Mouse (Mus musculus): Measurements from ENCODE around the gene Zfhx3.

- TF ChIP-seq CTCF (IDR thresholded peaks at IDR 0.05; ENCODE audit: low read depth, low read length) (no peak), GATA1 (IDR thresholded peaks at IDR 0.05; ENCODE audit: borderline replicate concordance, low read length) (no peak), POLR2AphosphoS5 (IDR thresholded peaks at IDR 0.05; ENCODE audit: insufficient replicate concordance, low read depth, low read length) (no peak), TAL1 (conservative IDR thresholded peaks at IDR 0.05; ENCODE audit: low read depth, low read length) (no peak), GATA2 (IDR thresholded peaks at IDR 0.05; ENCODE audit: borderline replicate concordance, low read depth, low read length) (no peak)
Measured at GRCm38 (mm10) chr8:108608678-108609077, 666.2 kb downstream of the Zfhx3 start.
